Mouse (Mus musculus) ES-CJ7 (cell line): ENCODE measurements at regions not wholly inside any gene's neighbourhood (a gene's known extent, or its start where the extent isn't known, plus 50 kb on each side); places are given as distances from the start of the nearest gene placed in this dataset.
A peak's percentile ranks its signal among the peaks of the same experiment; 100 is the strongest.
"Not testable (repeated sequence)": the region's sequence is repeated elsewhere in the genome, so short reads cannot be mapped to it uniquely, and the experiment has no call there.

Experiments
- DNase-seq: peaks from one replicate; pipeline ENCODE4 v3.0.0; 2011; ENCODE audit warnings: low read depth, low spot score

DNA sequence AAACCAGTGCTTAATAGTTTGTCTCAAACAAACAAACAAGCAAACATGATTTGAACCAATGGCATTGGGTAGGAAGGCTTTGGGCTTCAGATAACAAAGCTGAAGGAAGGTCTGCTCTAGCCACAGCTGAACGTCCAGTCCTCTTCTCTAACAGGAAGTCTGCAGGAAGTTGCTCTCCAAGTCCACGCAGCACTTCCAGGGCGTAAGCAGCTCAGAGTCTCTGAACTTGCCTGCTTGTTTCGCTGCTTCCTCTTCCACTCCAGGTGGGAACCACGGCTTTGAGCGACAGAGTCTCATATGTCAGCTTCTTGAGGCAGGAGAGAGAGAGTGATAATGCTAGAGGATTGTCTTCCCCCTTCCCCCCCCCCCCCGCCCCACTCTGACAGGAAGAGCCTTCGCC, 123.6 kb downstream of the Tnfrsf21 start:
- DNase-seq: no peak

DNA sequence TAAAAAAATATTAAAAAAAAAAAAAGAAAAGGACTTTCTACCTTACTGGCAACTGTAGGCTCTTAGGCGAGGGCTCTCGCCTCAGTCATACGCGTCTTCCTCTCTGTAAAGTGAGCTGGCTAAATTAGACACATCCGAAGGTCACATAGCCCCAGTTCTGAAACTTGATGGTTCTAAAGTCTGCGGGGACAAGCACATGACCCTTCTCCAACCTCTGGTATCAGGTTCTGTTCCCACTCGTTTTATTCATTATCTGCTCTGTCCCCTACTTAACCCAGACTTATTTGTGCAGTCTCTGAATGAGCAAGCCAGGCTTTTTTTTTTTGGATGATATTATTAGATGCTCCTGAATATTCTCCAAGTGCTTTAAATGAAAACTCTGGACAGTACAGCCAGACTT, 125.4 kb downstream of the Tnfrsf21 start:
- DNase-seq: no peak

DNA sequence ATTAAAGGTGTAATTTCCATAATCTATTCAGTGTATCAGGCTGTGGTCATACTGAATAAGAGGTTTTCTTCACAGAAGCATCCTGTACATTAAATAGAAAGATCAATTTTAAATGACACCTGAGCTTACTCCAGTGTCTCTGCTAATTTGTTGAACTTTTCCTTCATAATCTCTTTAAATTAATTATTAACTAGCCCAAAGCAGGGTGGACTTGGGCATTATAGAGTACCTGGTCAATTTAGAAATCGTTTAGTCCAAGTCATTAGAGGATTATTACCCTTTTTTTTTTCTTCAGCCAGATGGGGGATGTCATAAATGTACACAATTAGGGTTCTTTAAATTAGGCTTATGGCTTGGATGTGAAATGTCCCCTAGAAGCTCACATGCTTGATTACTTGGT, 124.4 kb upstream of the Adgrf1 start:
- no peak for DNase-seq

DNA sequence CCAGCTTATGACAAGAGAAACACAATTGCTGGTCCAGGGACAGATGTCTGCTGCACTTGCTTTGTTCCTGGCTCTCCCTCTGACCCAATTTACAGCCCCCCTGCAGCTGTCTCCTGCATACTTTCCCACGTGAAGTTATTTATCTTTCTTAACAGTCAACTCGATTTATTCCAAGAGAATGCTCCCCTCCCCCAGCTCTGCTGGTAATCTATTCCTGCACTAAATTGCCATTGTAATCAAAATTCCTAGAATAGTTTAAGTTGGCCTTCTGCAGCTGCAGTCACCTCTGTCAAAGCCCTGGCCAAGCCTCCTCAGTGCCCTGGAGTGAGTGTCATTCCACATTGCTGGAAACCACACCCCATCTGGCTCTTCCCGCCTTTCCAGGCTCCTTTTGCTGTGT, 122.2 kb upstream of the Adgrf1 start:
- DNase-seq: peak; percentile 46

DNA sequence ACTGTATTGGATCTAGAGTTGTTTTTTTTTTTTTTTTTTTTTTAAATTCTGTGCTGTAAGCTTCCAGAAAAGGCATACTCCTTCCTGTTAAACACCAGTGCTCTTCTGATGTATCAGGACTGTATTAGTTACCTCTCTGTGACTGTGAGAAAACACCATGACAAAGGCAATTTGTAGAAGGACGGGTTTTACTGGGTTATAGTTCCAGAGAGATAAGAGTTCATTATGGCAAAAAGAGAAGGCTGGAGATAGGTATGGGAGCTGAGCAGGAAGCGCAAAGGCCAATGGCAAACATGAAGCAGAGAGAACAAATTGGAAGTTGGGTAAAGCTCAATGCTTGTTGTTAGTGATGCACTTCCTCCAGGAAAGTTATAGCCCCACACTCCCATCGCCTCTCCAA, 117.5 kb upstream of the Adgrf1 start:
- no peak for DNase-seq

DNA sequence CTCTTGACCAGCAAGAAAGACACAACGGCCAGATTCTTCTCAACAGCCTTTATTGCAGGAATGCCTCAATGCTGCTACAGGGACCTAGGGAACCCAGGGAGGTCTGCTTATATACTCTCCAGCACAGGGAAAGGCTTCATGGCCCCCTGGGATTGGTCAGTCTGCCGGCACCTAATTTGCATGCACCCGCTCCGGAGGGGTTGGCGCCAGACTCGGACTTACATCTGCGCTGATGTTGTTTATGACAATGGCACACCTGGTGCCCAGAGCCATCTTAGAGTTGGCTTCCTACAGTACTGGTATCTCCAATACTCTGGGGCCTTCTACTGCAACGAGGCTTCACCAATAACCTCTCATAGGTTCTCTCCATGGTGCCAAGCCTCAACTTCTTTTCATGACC, 114.9 kb upstream of the Adgrf1 start:
- DNase-seq: not testable (repeated sequence)

DNA sequence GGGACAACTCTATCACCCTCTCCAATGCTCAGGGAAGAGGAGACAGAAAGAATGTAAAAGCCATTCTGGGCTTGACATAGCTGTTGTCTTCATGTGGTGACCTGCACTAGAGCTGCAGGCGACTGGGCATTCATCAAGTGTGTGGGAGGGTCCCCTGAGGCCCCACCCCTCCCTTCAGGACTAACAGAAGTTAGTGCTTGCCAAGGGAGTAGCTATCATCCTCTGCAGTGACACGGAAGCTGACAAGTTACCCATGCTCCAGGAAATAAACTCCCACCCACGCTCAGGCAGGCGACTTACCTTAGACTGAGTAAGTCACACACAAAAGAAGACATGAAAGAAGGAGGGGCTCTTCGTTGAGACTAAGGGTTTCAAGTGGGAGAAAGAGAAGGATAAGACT, 114.0 kb upstream of the Adgrf1 start:
- DNase-seq: no peak

DNA sequence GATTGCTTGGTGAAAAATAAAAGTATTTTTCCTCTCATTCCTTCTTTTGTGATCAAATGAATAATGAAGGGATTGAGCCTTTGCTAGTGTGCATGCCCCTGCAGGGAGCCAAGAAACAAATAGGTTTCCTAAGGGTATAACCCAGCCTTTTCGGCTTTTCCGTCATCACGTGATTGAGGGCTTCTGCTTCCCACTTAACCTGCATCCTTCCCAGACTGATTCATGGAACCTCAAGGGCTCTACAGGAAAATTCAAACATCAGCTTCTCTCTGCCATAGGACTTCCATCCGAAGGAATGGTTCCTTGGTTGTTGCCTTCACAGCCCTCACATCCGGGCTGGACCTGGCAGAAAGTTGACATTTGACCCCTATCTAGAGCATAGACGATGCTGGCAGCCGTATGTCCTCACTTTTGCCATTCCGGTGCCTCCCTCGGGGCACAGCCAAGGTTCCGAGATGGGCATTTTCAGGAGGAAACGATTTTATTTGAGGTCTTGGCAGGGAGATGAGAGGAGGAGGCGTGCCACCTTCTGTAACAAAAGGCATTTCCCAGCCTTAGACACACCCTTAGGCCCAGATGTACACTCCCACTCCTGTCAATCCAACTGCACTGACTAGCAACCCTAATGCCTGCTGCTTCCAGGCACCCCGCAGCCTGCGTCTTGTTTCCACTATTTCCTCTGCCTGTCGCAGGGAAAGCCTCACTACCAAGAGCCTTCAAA, 112.2 kb upstream of the Adgrf1 start:
- peak; percentile 72 for DNase-seq

DNA sequence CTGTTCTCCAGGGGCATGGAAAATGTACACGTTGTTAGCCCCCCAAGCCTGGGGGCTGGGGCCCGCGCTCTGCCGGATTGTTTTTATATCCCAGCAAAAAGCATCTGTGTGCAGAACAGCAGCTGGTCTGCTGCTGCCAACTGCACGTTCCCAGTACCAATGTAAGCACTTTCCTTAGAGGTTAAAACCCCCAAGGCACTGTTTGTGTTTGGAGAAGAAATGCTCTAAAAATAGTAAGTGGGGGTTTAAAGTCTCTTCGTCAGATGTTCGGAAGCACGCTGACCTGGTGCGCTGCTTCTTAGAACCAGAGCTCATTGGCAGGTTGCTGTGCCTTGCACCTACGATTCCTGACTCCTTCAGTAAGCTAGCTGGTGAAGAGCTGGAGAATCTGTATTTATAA, 111.4 kb upstream of the Adgrf1 start:
- DNase-seq: no peak

DNA sequence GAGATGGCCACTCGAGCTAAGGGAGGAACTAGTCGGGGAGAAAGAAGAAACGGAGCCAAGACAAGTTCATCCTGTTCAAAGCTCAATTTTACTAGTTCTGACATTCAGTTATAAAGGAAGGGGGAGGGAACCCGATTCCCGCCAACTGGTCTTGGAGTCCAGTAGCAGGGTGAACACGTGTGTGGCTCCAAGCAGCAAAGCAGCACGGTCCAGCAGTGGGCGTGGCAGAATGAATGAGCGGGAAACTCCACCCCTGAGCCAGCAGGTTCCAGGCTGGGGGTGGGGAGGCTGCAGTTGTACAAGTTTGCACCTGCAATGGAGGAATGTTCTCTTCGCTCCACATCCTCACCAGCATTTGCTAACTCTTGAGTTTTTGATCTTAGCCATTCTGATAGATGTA, 108.8 kb upstream of the Adgrf1 start:
- not testable (repeated sequence) for DNase-seq

DNA sequence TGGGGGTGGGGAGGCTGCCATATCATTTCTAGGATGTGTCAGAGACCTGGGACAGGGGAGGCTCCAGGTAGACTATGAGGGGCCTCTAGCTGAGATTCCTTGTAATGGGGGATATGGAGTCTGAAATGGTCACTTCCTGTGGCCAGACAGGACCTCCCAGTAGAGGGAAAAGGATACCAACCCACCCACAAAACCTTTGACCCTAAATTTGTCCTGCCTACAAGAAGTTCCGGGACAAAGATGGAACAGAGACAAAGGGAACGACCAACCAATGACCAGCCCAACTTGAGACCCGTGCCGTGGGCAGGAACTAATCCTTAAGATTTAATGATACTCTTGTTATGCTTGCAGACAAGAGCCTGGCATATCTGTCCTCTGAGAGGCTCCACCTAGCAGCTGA, 107.0 kb upstream of the Adgrf1 start:
- no peak for DNase-seq

DNA sequence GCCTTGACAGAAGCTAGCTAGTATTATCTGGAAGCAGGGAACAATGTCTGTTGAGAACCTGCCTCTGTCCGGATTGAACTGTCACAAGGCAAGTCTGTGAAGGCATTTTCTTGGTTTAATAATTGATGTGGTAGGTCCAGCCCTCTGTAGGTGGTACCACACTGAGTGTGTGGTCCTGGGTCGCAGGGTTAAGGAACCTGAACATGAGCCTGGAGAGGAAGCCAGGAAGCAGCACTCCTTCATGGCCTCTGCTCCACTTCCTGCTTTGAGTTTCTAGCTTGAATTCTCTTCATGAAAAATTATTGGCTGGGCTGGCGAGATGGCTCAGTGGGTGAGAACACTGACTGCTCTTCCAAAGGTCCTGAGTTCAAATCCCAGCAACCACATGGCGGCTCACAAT, 104.0 kb upstream of the Adgrf1 start:
- DNase-seq: no peak

DNA sequence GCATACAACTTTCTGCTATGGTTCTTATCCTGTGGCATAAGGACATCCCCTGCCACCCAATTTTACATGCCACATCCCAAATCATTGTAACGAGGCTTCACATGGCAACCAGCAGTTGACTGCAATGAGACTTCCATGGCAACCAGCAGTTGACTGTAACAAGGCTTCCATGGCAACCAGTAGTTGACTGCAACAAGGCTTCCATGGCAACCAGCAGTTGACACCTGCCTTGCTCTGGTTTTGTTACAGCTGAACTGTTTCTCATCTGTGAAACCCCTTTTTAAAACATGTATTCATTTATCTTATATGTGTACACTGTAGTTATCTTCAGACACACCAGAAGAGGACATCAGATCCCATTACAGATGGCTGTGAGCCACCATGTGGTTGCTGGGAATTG, 100.7 kb upstream of the Adgrf1 start:
- DNase-seq: no peak

DNA sequence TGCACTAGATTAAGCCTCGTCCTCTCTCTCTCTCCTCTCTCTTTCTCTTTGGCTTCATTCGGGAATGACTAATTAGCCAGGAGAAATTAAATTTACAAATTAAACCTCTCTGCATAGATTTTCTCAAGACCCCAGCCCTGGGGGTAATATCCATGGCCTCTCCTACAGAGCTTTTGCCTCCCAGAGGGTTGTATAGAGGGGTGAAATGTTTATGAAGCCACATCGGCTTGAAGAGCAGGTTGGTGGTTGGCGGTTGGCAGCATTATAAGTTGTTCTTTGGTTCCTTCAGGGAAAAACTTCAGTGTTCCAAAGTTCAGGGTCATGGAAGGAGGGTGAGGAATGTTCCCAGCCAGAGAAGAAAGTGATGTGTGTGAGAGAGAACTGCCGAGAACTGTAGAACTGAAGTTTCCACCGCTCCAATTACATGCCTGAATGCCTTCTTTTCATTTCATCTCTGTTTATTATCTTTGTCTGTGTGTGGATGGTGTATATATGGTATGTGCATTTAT, 97.4 kb upstream of the Adgrf1 start:
- no peak for DNase-seq

DNA sequence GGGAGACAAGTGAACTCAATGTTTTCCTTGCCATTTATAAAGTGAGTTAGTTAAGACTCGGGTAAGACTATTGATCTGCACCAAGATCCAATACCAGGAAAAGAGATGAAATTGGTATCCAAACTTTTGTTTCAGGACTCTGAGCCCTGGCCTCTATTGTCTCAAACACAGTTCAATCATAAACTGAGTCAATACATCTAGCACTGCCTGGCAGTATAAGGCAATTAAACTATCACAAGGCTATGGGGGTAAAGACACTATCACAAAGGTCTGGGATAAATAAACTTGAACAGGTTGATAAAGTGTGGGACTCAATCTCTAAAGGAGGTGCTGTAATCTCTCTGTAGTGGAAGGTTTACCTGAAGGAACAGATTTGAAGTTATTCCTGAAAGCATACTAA, 95.3 kb upstream of the Adgrf1 start:
- DNase-seq: no peak

DNA sequence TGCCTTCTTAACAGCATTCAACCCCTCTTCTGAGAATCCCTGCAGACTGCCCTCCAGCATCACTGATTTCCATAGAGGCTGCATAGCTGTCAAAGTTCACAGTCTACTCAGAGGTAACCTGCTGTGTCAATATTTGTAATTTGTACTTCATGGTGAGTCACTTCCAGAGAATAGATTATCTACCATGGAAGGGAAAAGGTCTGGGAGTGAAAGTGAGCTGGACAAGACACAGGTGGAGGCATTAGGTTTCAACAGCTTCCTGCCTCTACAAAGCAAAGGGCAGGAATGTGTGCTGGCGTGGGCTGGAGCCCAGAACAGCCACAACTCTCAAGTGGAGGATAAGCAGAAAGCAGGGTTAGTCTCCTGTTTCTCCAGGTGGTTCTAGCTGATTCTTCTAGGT, 92.9 kb upstream of the Adgrf1 start:
- no peak for DNase-seq

DNA sequence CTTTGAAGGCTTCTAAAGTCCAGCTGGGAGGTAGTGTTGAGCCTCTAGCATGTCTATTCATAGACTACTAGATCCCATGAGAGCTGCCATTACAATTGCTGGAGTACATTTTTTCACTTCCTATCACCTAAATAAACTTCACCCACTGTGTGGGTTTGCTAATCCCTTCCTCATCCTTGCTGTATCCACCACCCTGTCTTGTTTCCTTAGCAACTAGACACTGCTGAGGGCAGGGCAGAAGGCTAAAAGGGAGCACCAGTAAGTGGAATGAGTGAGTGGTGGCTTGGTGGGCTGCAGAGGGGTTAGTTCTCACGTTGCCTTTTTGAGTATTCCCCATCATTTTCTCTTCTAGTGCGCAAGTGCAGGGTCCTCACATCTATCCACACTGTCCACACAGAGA, 80.1 kb upstream of the Adgrf1 start:
- DNase-seq: no peak

DNA sequence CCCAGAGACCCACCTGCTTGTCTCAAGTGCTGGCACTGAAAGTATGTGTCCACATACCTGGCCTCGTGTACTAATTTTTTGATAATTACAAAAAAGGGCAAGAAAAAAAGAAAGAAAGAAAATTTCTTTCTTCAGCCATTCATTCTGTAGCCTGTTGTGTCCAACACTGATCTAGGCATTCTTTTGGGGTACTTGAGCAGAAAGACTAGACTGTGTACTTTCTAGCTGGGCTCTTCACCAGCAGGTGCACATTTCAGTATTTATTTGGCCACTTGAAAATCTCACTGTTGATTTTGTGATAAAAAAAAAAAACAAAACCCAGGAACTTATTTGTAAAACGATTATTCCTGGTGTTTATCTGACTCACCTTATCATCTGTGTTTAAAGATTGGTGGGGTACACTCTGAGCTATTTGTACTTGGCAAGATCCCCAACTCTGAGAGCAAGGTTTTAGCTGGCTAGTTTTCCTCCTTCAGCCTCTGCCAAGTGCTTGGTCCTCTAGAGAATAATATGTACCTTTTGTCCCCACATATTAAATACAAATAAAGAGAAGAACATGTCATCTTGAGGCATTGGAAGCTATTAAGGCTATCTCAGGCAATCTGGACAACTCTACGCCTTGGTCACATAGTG, 79.2 kb upstream of the Adgrf1 start:
- DNase-seq: no peak

DNA sequence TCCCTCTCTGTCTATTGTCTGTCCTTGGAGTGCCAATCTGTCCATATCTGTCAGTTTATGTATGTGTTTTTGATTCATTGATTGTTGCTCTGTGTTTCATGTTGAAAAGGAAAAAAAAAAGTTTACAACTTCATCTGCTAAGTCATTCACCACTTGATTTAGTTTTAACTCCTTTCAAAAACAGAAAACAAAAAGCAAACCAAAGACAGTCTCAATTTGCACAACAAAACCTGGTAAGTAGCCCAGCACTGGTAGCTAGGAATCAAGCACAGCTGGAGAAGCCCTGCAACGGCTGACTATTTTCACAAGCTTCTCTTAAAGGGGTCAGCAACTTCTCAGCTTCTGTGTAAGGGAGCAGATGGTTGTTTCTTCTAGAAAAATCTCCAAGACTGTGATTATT, 72.9 kb upstream of the Adgrf1 start:
- peak; percentile 66 for DNase-seq

DNA sequence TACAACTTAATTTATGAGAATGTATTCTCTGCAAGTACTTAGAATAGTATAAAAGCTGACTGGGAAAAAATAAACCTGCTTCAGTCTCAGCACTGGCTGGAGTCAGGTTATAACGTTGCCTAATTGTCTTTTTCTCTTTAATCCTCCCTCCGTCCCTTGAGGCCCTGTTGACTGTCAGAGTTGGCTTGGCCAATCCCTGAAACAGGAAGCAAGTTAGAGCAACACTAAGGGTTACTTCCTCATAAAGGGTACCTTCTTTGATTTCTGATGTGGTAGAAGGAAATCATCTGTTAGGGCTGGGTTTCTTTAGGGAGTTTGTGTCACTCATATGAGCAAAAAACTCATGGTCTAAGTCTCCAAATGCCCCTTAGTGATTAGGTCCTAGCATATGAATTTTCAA, 69.3 kb upstream of the Adgrf1 start:
- no peak for DNase-seq

DNA sequence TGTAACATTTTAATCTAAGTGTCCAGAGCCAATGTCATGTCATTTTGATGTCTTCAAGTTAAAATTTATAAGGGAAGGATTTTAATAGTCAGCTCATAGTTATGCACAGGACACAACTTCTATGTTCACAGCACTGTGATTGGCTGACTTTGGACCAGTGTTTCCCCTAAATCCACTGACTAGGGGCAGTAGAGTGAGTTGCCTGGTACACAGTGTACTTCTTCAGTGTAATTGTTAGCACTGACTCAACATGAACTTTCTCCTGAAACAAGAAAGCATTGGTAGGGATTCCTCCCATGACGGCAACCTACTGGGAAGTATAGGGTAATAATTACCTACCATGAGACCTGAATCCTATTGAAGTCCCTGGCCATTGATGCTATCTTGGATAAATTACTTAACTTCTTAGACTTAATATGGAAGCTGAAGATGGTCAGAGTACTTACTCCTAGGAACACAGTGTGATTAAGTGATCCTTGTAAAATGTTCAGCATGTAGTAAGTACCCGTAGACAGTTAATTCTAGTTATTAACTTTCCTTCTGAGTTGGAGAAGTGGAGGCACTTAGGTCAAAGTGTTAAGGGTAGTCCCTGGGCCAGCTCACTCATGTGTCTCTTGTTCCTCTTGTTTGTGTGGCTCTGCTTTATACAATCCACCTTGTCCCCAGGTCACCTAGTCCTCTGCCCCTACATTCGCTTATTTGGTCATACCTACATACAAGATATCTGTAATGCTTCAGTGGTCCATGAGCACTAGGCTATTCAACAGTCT, 63.2 kb upstream of the Adgrf1 start:
- no peak for DNase-seq

DNA sequence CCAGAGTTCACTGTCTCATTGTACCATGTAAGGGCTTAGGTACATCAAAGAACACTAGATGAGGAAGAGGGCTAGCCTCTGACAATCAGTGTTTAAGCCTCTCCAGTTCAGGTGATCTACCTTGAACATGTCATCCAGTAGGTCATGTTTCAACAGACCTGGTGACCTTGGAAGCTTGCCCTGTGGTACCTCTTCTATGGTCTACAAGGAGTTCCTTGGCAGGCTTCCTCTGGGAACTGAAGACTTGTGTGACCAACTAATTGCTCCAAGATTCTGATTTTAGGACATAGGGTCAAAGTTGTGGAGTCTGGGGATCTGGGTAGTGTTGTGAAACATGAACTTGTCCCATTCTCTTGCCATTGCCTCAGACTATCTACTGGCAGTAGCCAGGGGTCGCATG, 60.4 kb upstream of the Adgrf1 start:
- no peak for DNase-seq

DNA sequence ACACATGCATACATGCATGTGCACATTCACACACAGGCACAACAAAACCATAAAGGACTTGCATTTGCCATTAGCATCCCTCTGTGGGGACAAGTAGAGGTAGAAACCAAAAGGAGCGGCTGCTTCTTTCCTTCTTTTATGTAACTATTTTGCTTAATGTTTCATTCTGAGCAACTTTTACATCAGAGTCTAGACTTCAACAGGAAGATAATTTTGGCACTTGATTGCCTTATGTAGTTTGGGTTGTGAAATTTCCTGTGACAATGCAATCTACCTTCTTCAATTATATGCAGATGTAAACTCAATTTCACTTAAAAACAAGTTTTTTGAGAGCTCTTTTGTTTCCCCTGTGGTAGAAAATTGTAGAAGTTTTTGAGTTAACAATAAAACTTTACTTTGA, 56.1 kb upstream of the Adgrf1 start:
- no peak for DNase-seq
